Mouse (Mus musculus) forebrain, embryonic 16.5 days (tissue): ENCODE data around the gene Tead1. TPM values are rescaled to one million over a fixed set of nuclear protein-coding genes. Genes with fewer than 3 reads are reported as not detected.

Source experiments
- microRNA-seq: library from miRNA; unstranded; fragments of <30 nt; microRNA quantifications from one replicate; pipeline ENCODE4, GENCODE M21; 2017
- polyA plus RNA-seq: library from polyadenylated mRNA; unstranded; fragments of >200 nt; fragmentation: Nextera tagmentation; extraction: Ambion mirVana; gene quantifications from 2 replicates; pipeline ENCODE4 v1.2.1, GENCODE M21; 2015

The Tead1 gene
- polyA plus RNA-seq, 1 experiment from 2014 or later = 17.6 TPM

Small RNA genes within 50 kb of the gene (microRNA-seq; reads per million reads assigned to microRNA genes)
- gene Gm44462 = not detected
